Mouse (Mus musculus): ENCODE measurements at regions not wholly inside any gene's neighbourhood (a gene's known extent, or its start where the extent isn't known, plus 50 kb on each side); places are given as distances from the start of the nearest gene placed in this dataset.

GRCm38 (mm10) chr13:45277842-45278416, 111.6 kb upstream of the Mylip start:
- no peak for TF ChIP-seq CTCF (IDR thresholded peaks at IDR 0.05; ENCODE audit: low read depth, low read length)
- TF ChIP-seq GATA1 (IDR thresholded peaks at IDR 0.05; ENCODE audit: borderline replicate concordance, low read length) = no peak
- no peak for TF ChIP-seq POLR2AphosphoS5 (IDR thresholded peaks at IDR 0.05; ENCODE audit: insufficient replicate concordance, low read depth, low read length)

Measured in G1E (cell line).